In genomic region chr2:101652921-101653597, GRCm38 (mm10) we compare ENCODE assay signal across 7 mouse cellular contexts. TPM values are rescaled to one million over a fixed set of nuclear protein-coding genes. Genes with fewer than 3 reads are reported as not detected.
A peak's percentile ranks its signal among the peaks of the same experiment; 100 is the strongest.
DNase-seq lines count a peak whose midpoint lies in the region; ATAC-seq lines count a peak whose summit lies in the region.

No protein-coding gene starts in this region.

- H3K36me3 ChIP-seq in intestine, embryonic 15.5 days, result no peaks in the 10 kb centered on the region

- no peaks in the 10 kb centered on the region for H3K4me1 ChIP-seq in intestine, embryonic 15.5 days (replicated peaks)

- H3K27me3 ChIP-seq in intestine, embryonic 15.5 days (replicated peaks), result no peaks in the 10 kb centered on the region

- 18% methylated on average over 14 of the region's 14 CpGs for WGBS in intestine, embryonic 15.5 days

- no peak overlapping the region for H3K9ac ChIP-seq in intestine, embryonic 15.5 days

- peak; percentile 73 for DNase-seq in ZHBTc4 (ENCODE audit: low read depth, low spot score)
- peak; percentile 77 for DNase-seq in cerebellum, adult 9-11 months
- DNase-seq in gastrocnemius, adult 8-10 months (ENCODE audit: low spot score in 2 of 2), result peak; percentile 34 to 35
- DNase-seq in left cerebral cortex, postnatal 14 days (ENCODE audit: low spot score in 2 of 2), result peak; percentile 78 to 89
- peak; percentile 26 for DNase-seq in spleen, adult 12 weeks (ENCODE audit: low spot score)

- ATAC-seq in intestine, embryonic 15.5 days, result peak; percentile 75
- ATAC-seq in megakaryocyte-erythroid progenitor cell, adult 5-6 weeks (replicated peaks; ENCODE audit: low FRiP score, low TSS enrichment, poor library complexity, severe bottlenecking), result peak; percentile 71

- H3K9me3 ChIP-seq in intestine, embryonic 15.5 days, result no peaks in the 10 kb centered on the region

- H3K4me3 ChIP-seq in intestine, embryonic 15.5 days (replicated peaks), result peak overlapping the region; percentile 12; the same call in 1 of the 2 replicates

- intact Hi-C loops in left cerebral cortex, postnatal 14 days (cut with DNase I), result loop anchor here (2.0 to 5.0 kb wide), 2 partner anchors 54 to 181 kb away; no protein-coding TSS in a partner anchor

- H3K4me2 ChIP-seq in intestine, embryonic 15.5 days (replicated peaks), result peak overlapping the region; percentile 56

- H3K27ac ChIP-seq in intestine, embryonic 15.5 days, result no peak overlapping the region

RNA-seq across cellular contexts. Expression of gene B230118H07Rik, which starts 3.7 kb away (rescaled TPM):
- total RNA-seq in gastrocnemius, adult 8-10 months (2022), result 100 to 1,000 TPM in 2 of 4 experiments, 10 to 100 TPM in 2; 80.6 to 111 (median 96.6) TPM
- polyA plus RNA-seq in intestine, embryonic 15.5 days (2015; fragmentation: Nextera tagmentation; extraction: Ambion mirVana), result 52.0 and 57.2 TPM in 2 replicates
- 10 to 100 TPM; 21.2 to 24.3 TPM for total RNA-seq in left cerebral cortex, postnatal 14 days (2021)
- total RNA-seq in megakaryocyte-erythroid progenitor cell, adult 5-6 weeks (2014; fragmentation: Nextera tagmentation), result 13.1 and 34.1 TPM in 2 replicates
- 45.4 and 76.2 TPM in 2 replicates for total RNA-seq in megakaryocyte-erythroid progenitor cell, adult 5-6 weeks (2017)

RNA-seq across cellular contexts. Expression of gene Rag1, which starts 3.8 kb away (rescaled TPM):
- total RNA-seq in gastrocnemius, adult 8-10 months (2022), result not detected
- polyA plus RNA-seq in intestine, embryonic 15.5 days (2015; fragmentation: Nextera tagmentation; extraction: Ambion mirVana), result 0.03 TPM in 1 of 2 replicates, not detected in the other
- under 1 TPM; 0.27 to 0.37 TPM for total RNA-seq in left cerebral cortex, postnatal 14 days (2021)
- 0.99 and 2.2 TPM in 2 replicates for total RNA-seq in megakaryocyte-erythroid progenitor cell, adult 5-6 weeks (2014; fragmentation: Nextera tagmentation)
- total RNA-seq in megakaryocyte-erythroid progenitor cell, adult 5-6 weeks (2017), result 0.23 and 1.1 TPM in 2 replicates

RNA-seq across cellular contexts. Expression of gene Traf6, which starts 25.2 kb away (rescaled TPM):
- total RNA-seq in gastrocnemius, adult 8-10 months (2022), result 10 to 100 TPM in 3 of 4 experiments, 1 to 10 TPM in 1; 9.4 to 13.3 (median 10.7) TPM
- 8.2 and 9.2 TPM in 2 replicates for polyA plus RNA-seq in intestine, embryonic 15.5 days (2015; fragmentation: Nextera tagmentation; extraction: Ambion mirVana)
- total RNA-seq in left cerebral cortex, postnatal 14 days (2021), result 1 to 10 TPM; 9.0 to 9.3 TPM
- 18.3 and 26.1 TPM in 2 replicates for total RNA-seq in megakaryocyte-erythroid progenitor cell, adult 5-6 weeks (2014; fragmentation: Nextera tagmentation)
- 13.9 and 15.3 TPM in 2 replicates for total RNA-seq in megakaryocyte-erythroid progenitor cell, adult 5-6 weeks (2017)

RNA-seq across cellular contexts. Expression of gene Rag2, which starts 28.5 kb away (rescaled TPM):
- total RNA-seq in gastrocnemius, adult 8-10 months (2022), result not detected
- polyA plus RNA-seq in intestine, embryonic 15.5 days (2015; fragmentation: Nextera tagmentation; extraction: Ambion mirVana), result 0.08 and 0.09 TPM in 2 replicates
- total RNA-seq in left cerebral cortex, postnatal 14 days (2021), result not detected
- 0.35 and 0.90 TPM in 2 replicates for total RNA-seq in megakaryocyte-erythroid progenitor cell, adult 5-6 weeks (2014; fragmentation: Nextera tagmentation)
- total RNA-seq in megakaryocyte-erythroid progenitor cell, adult 5-6 weeks (2017), result 0.34 and 2.0 TPM in 2 replicates

Comparison
In these comparisons a context has a peak if more than half of its experiments do, and no peak if none do; other contexts are left out.
1. DNase-seq: peak in every context shown above with its lines; median percentile 84 in left cerebral cortex, postnatal 14 days; 77 in cerebellum, adult 9-11 months; 73 in ZHBTc4; 34 in gastrocnemius, adult 8-10 months; 26 in spleen, adult 12 weeks.